Mouse (Mus musculus): ENCODE results near the gene Limk1. TPM values are rescaled to one million over a fixed set of nuclear protein-coding genes. Genes with fewer than 3 reads are reported as not detected.

Gene Limk1
- polyA plus RNA-seq, 1 experiment from 2014 or later: 16.3 TPM

DNA sequence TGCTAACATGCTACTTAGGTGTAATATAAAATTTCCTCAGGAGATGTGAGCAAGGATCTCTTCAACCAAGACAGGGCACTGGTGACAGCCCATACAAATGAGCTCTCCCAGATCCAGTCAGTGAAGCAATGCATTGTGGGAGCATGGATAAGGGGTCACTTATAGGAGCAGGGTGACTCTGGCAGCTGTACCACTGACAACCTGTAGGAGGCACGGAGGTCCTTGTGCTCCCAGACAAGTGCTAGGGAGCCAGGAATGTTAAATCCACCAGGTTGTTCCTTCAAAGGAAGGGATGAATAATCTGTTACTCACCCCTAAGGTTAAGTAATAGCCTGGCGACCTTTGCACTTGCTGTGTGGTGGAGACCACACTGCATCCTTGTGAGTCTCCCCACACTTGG is 6.7 kb upstream of the Limk1 start:
- Histone ChIP-seq H3K9me3 (peaks cover 3% of the 10 kb centered on the region; the same call in 1 of the 2 replicates), H3K27me3 (ENCODE audit: insufficient read depth, poor library complexity, severe bottlenecking) (no peaks in the 10 kb centered on the region), H3K4me3 (no peak overlapping the region), H3K36me3 (no peaks in the 10 kb centered on the region), H3K27ac (no peak overlapping the region), H3K4me1 (replicated peaks) (no peaks in the 10 kb centered on the region)
- WGBS: 9% methylated on average over 2 of the region's 2 CpGs
- DNase-seq (ENCODE audit: low spot score): peak; percentile 25

DNA sequence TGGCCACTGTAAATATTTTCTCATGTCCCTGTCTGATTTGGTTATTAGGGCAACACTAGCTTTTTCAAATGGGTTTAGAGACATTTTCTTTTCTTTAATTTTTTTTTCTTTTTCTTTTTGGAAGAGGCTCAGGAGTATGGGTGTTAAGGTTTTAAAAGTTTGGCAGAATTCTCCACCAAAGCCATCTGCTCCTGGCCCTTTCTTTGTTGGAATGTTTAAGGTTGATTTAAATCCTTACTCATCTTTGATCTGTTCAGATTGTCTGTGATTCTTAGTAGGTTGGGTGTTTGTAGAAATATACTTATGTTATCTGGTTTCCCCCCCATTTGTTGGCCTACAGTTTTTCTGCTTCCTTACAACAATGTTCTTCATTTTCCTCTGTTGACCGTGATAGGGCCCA is 4.3 kb upstream of the Limk1 start:
- 97% methylated on average over 1 of the region's 1 CpGs for WGBS
- H3K4me3 ChIP-seq: no peak overlapping the region
- DNase-seq (ENCODE audit: low spot score): no peak
- H3K9me3 ChIP-seq: peaks cover 3% of the 10 kb centered on the region; the same call in 1 of the 2 replicates
- H3K36me3 ChIP-seq: no peaks in the 10 kb centered on the region
- no peaks in the 10 kb centered on the region for H3K27me3 ChIP-seq (ENCODE audit: insufficient read depth, poor library complexity, severe bottlenecking)
- H3K4me1 ChIP-seq (replicated peaks): peaks cover 14% of the 10 kb centered on the region
- no peak overlapping the region for H3K27ac ChIP-seq

DNA sequence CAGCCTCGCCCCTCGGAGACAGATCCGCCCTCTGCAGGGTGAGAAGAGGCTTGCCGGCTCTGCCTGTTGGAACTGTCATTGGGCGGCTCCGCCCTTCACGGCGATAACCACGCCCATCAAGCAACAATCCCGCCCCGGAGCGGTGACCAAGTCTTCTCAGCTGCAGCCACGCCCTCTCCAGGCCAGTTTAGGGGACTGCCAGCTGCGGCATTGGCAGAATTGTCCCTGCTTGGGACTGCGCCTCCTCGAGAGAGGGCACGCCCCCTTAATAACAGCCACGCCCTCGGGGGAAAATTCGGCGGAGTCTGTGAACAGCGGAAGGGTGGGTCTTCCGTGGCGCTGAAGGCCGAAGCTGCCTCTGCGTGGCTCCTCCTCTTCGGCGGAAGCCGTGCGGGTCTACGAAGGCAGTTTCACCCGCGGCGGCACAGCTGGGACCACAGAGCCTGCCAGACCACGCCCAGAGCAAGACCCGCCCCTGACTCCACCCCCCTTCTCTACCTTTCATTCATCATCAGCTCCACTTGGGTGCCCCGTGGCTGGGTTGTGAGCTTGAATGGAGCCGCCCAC is 403 bp upstream of the Limk1 start:
- WGBS: 0% methylated on average over 38 of the region's 38 CpGs
- Histone ChIP-seq H3K36me3 (peaks cover 28% of the 10 kb centered on the region), H3K4me3 (peak overlapping the region; percentile 88), H3K4me1 (replicated peaks) (peaks cover 26% of the 10 kb centered on the region), H3K27me3 (ENCODE audit: insufficient read depth, poor library complexity, severe bottlenecking) (peaks cover 14% of the 10 kb centered on the region; the same call in 1 of the 2 replicates), H3K9me3 (no peaks in the 10 kb centered on the region), H3K27ac (peak overlapping the region; percentile 91)
- DNase-seq (ENCODE audit: low spot score): peak; percentile 100

DNA sequence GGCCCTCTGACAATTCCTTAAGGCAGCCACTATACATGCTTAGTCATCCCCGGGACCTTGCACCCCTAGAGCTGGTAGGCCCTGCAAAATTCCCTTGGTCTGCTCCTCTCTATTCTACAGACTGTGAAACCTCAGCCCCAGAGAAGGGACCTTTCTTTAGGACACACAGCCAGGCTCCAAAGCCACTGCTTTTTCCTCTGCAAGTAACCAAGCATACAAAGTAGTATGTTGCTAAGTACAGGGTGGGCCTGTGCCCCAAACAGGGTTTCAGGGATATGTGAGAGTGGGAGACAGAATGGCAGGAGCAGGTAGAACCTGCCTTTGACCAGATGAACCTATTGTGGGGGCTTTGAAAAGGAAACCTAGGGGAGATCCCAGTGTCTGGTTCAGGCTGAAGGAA is 1.2 kb downstream of the Limk1 start:
- Histone ChIP-seq H3K36me3 (peaks cover 42% of the 10 kb centered on the region), H3K4me3 (peak overlapping the region; percentile 88), H3K4me1 (replicated peaks) (peaks cover 26% of the 10 kb centered on the region), H3K27ac (peak overlapping the region; percentile 91; the same call in 1 of the 2 replicates), H3K9me3 (no peaks in the 10 kb centered on the region), H3K27me3 (ENCODE audit: insufficient read depth, poor library complexity, severe bottlenecking) (peaks cover 14% of the 10 kb centered on the region; the same call in 1 of the 2 replicates)
- 81% methylated on average over 1 of the region's 1 CpGs for WGBS
- DNase-seq (ENCODE audit: low spot score): no peak

DNA sequence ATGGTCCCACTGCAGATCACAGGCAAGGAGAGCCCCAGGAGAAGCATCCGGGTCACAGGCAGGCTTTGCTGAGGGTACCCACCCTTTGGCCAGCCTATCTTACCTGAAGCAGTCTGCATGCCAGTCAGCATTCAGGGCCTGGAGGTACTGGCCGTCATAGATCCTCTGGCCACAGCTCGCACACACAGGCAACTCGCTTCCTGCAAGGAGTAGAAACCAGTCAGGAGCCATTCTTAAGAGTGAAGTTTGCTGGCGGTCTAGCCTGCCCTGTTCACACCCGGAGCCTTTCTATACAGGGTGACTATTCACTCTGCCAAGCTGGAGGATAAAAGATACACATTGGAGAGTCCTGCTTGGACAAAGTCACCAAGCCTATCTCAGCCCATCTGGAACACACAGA is 1.9 kb downstream of the Limk1 start:
- H3K27ac ChIP-seq: no peak overlapping the region
- peaks cover 45% of the 10 kb centered on the region for H3K36me3 ChIP-seq
- H3K4me1 ChIP-seq (replicated peaks): peaks cover 26% of the 10 kb centered on the region
- 87% methylated on average over 6 of the region's 6 CpGs for WGBS
- no peaks in the 10 kb centered on the region for H3K9me3 ChIP-seq
- peaks cover 14% of the 10 kb centered on the region; the same call in 1 of the 2 replicates for H3K27me3 ChIP-seq (ENCODE audit: insufficient read depth, poor library complexity, severe bottlenecking)
- DNase-seq (ENCODE audit: low spot score): no peak
- no peak overlapping the region for H3K4me3 ChIP-seq

DNA sequence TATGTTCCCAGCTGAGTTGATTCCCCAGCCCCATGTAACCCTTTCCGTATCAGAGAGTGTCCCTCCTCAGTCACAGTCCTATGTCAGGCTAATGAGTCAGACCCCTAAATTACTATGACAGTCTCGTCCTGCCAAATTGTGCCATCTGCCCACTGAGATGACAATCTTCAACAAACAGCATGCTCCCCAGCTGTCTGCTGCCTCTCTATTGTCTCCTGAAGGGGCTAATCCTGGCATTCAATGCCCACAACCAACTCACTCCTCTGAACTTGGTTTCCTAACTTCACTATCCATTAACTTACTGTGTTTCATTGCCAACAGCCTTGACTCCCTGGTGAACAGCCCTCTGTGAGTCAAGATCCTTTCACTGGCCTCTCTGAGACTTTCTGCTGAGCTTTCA is 4.0 kb downstream of the Limk1 start:
- H3K27ac ChIP-seq: no peak overlapping the region
- peaks cover 55% of the 10 kb centered on the region for H3K36me3 ChIP-seq
- no peaks in the 10 kb centered on the region for H3K9me3 ChIP-seq
- no peak overlapping the region for H3K4me3 ChIP-seq
- H3K4me1 ChIP-seq (replicated peaks): peaks cover 28% of the 10 kb centered on the region
- peaks cover 14% of the 10 kb centered on the region; the same call in 1 of the 2 replicates for H3K27me3 ChIP-seq (ENCODE audit: insufficient read depth, poor library complexity, severe bottlenecking)
- no peak for DNase-seq (ENCODE audit: low spot score)
- WGBS: 78% methylated on average over 2 of the region's 2 CpGs

DNA sequence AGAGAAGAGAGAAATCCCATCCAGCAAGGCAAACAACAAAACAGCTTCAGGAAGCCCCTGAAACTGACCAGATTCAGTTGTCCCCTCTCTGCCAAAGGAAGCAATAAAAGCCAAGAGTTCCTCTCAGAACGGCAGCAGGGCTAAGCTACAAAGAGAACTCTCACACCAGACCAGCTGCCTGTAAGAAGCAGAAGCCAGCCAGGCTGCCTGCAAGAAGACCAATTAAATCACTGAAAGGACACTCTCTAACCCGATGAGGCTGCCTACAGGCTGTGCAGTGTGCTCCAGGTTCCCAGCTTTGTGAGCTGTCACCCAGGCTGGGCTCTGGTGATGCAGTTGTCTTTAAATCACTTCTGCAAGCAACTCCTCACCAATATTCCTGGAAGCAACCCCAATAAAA is 4.6 kb downstream of the Limk1 start:
- Histone ChIP-seq H3K27me3 (ENCODE audit: insufficient read depth, poor library complexity, severe bottlenecking) (peaks cover 14% of the 10 kb centered on the region; the same call in 1 of the 2 replicates), H3K4me1 (replicated peaks) (peaks cover 29% of the 10 kb centered on the region), H3K36me3 (peaks cover 55% of the 10 kb centered on the region), H3K9me3 (no peaks in the 10 kb centered on the region), H3K27ac (no peak overlapping the region), H3K4me3 (no peak overlapping the region)
- DNase-seq (ENCODE audit: low spot score): no peak
- 76% methylated on average over 2 of the region's 2 CpGs for WGBS

DNA sequence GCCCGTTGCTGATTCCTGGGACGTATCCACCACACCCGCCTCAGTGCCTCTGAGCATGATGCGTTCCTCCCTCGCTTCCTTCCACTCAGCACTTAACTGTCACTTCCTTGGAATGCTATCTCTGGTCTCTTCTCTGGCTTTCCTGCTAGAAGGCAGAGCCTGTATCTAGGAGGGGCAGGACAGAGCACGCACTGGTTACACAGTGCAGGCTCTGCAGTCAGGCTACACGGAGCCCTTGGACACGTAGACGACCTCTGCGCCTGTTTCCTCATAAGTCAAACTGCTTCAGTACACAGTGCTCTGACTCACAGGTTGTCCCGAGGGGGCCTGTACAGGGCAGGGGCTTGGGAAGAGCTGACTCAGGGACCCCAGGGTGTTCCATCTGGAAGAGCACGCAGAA is 8.2 kb downstream of the Limk1 start:
- Histone ChIP-seq H3K27ac (peak overlapping the region; percentile 42), H3K36me3 (peaks cover 51% of the 10 kb centered on the region), H3K9me3 (no peaks in the 10 kb centered on the region), H3K27me3 (ENCODE audit: insufficient read depth, poor library complexity, severe bottlenecking) (no peaks in the 10 kb centered on the region), H3K4me1 (replicated peaks) (peaks cover 46% of the 10 kb centered on the region), H3K4me3 (no peak overlapping the region)
- 92% methylated on average over 12 of the region's 12 CpGs for WGBS
- no peak for DNase-seq (ENCODE audit: low spot score)

DNA sequence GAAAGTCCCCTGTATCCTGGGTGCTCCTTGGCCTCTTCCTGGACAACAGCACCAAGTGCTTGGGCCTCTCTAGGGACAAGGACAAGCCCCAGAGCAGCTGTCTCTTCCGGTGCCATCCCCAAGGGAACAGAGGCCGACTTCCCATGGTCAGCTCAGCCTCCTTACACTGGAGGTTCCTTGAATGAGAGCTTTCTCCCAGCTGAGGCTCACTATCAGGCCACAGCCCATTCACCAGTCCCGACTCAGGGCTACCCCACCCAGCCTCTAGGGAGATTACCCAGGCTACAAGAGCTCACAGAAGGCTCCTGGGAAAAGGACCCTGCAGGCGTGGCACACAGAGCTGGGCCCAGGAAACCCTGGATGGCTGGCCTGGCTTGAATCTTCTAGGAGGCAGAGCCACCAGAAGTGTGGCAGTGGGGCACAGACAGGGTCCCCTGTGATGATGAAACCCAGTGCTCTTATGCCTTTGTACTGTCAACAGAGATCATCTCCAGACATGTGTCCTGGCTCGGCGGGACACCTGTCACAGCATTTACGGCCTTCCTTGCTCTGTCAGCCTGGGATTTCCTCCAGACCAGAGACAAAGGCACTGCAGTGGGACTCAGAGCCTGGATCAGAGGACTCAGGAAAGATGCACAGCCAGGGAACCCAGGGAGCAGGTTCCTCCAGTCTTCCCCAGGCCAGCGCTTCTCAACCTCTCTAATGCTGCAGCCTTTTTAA is 9.4 kb downstream of the Limk1 start:
- H3K27ac ChIP-seq: peak overlapping the region; percentile 66
- H3K27me3 ChIP-seq (ENCODE audit: insufficient read depth, poor library complexity, severe bottlenecking): no peaks in the 10 kb centered on the region
- WGBS: 74% methylated on average over 8 of the region's 8 CpGs
- no peak for DNase-seq (ENCODE audit: low spot score)
- peaks cover 39% of the 10 kb centered on the region for H3K36me3 ChIP-seq
- no peaks in the 10 kb centered on the region for H3K9me3 ChIP-seq
- peaks cover 54% of the 10 kb centered on the region for H3K4me1 ChIP-seq (replicated peaks)
- no peak overlapping the region for H3K4me3 ChIP-seq

DNA sequence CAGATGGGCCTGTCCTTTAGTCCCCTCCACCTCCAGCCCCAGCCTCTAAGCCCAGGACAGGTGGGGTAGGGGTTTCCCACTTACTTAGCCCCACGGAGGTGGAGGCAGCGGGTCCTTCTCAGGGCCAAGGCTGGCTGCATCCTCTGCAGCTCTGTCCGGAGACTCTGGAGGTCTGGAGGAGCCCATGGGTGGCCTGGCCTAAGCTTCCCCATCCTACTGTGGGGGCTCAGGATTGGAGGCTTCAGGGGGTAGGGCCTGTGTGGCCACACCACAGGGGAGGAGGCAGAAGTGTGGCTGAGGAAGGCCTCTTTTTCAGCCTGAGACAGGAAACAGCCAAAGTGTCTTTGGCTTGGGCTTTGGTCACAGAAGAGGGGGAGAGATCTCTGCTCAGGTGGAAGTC is 10.4 kb downstream of the Limk1 start:
- WGBS: 81% methylated on average over 3 of the region's 3 CpGs
- peak overlapping the region; percentile 92 for H3K27ac ChIP-seq

DNA sequence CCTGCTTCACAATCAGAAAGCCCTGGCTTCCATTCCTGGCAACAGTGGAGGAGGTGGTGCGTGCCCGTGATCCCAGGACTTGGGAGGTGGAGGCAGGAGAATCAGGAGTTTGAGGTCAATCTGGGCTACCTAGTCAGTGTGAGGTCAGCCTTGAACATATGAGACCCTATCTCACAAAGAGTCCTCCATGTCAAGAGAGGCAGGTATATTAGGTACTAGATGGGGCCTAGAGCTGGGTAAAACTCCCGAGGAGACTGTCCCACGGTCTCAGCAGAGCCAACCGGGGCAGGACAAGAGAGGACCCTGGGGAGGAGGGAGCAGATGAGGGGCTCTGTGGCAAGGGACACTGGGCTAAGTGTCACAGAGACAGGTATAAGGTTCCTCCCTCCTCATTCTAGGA is 10.9 kb downstream of the Limk1 start:
- 76% methylated on average over 5 of the region's 5 CpGs for WGBS
- H3K4me1 ChIP-seq (replicated peaks): peaks cover 55% of the 10 kb centered on the region
- H3K36me3 ChIP-seq: peaks cover 32% of the 10 kb centered on the region
- no peak overlapping the region for H3K4me3 ChIP-seq
- peak overlapping the region; percentile 92 for H3K27ac ChIP-seq
- no peaks in the 10 kb centered on the region for H3K27me3 ChIP-seq (ENCODE audit: insufficient read depth, poor library complexity, severe bottlenecking)
- no peak for DNase-seq (ENCODE audit: low spot score)
- H3K9me3 ChIP-seq: no peaks in the 10 kb centered on the region

More for the DNA sequence above, 10.4 kb downstream of the Limk1 start:
- Histone ChIP-seq H3K4me1 (replicated peaks) (peaks cover 54% of the 10 kb centered on the region), H3K4me3 (no peak overlapping the region), H3K36me3 (peaks cover 32% of the 10 kb centered on the region), H3K27me3 (ENCODE audit: insufficient read depth, poor library complexity, severe bottlenecking) (no peaks in the 10 kb centered on the region), H3K9me3 (no peaks in the 10 kb centered on the region)
- DNase-seq (ENCODE audit: low spot score): no peak

DNA sequence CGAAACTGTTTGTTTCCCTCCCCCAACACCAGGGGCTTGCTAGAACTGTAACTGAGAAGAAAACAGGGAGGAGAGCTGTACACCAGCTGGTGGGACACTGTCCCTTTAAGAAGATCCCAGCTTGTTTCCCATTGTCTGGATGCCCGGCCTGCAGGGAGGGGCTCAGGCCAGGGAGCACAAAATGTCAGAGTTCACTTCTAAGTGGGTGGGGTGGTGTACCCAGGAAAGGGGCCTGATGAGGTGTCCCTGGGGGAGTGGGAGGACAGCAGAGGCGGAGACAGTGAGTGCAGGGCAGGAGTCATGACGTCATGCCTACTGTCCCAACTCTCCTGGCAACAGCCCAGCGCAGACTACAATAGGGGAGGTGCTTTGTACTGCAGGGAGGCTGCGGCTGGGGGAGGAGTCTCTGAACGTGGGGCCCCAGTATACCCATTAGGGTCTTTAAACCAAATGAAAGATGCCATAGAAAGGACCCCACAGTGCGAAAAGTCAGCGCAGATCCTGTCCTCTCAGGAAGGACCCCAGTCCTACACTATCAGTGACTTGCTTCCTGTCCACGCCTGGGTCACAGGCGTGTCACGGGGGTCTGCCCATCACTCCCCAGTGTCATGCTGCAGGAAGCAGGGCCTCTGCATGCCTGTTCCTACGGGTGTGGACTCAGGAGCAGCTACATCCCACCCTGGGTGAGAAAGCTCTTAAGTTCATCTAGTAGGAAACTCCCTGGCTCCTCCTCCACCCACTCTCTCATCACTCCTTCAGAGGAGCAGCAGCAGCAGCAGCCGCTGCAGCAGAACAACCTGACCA is 12.2 kb downstream of the Limk1 start:
- peak overlapping the region; percentile 92 for H3K27ac ChIP-seq
- WGBS: 2% methylated on average over 14 of the region's 14 CpGs
- no peaks in the 10 kb centered on the region for H3K9me3 ChIP-seq
- peaks cover 69% of the 10 kb centered on the region for H3K4me1 ChIP-seq (replicated peaks)
- H3K36me3 ChIP-seq: peaks cover 40% of the 10 kb centered on the region
- H3K27me3 ChIP-seq (ENCODE audit: insufficient read depth, poor library complexity, severe bottlenecking): no peaks in the 10 kb centered on the region
- DNase-seq (ENCODE audit: low spot score): peak; percentile 88
- peak overlapping the region; percentile 46 for H3K4me3 ChIP-seq

DNA sequence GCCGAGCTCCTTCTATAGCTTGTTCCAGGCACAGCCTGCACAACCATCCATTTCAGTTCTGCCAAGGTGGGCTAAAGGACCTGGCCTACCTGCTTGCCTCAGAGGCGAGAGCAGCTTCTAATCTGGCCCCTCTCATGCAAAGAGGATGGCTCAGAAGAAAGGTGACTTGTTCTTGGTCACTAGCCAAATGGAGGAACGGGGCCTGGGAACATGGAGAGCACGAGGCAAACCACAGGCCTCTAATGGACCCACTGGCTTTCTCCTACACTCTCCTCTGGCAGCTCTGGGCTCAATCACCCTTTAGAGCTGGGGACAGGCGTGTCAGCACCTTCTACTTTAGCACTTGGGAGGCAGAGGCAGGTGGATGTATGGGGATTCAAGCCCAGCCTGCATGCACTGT is 13.4 kb downstream of the Limk1 start:
- Histone ChIP-seq H3K27ac (peak overlapping the region; percentile 92), H3K9me3 (no peaks in the 10 kb centered on the region)
- WGBS: 82% methylated on average over 5 of the region's 5 CpGs

More for the DNA sequence above, 13.4 kb downstream of the Limk1 start:
- Histone ChIP-seq H3K27me3 (ENCODE audit: insufficient read depth, poor library complexity, severe bottlenecking) (no peaks in the 10 kb centered on the region), H3K4me3 (peak overlapping the region; percentile 46; the same call in 1 of the 2 replicates), H3K4me1 (replicated peaks) (peaks cover 62% of the 10 kb centered on the region), H3K36me3 (peaks cover 40% of the 10 kb centered on the region)
- no peak for DNase-seq (ENCODE audit: low spot score)
